Mouse (Mus musculus) heart, postnatal 0 days (tissue): ENCODE data around the gene Dmgdh.

Experiments
- CTCF ChIP-seq: IDR thresholded peaks from 2 replicates; pipeline ENCODE4 v1.5.1; 2016; ENCODE audit warnings: antibody characterized with exemption, control low read depth, low read depth
- EP300 ChIP-seq: IDR thresholded peaks from 2 replicates; pipeline ENCODE4 v1.6.1; 2016; ENCODE audit warnings: antibody characterized with exemption, low read depth

GRCm38 (mm10) chr13:93718948-93719347 is 44.7 kb downstream of the Dmgdh start:
- TF ChIP-seq CTCF (peak; percentile 79), EP300 (no peak)
